Mouse (Mus musculus) CD4-positive, CD25-positive, alpha-beta regulatory T cell, adult 9 weeks (primary cell): Measurements from ENCODE around the gene Ccdc82. TPM values are rescaled to one million over a fixed set of nuclear protein-coding genes. Genes with fewer than 3 reads are reported as not detected.

Experiments used
- polyA plus RNA-seq: library from polyadenylated mRNA; unstranded; fragments of 100-300 nt; shearing (Covaris generic); gene quantifications from one replicate; pipeline ENCODE4 v1.2.1, GENCODE M21; 2017

Ccdc82 gene
- polyA plus RNA-seq = 49.4 TPM

GRCm38 (mm10) chr9:13246815-13247638 is at the start of gene Ccdc82:
Gene Ccdc82 (plus strand): TSS chr9:13246955.

GRCm38 (mm10) chr9:13245481-13245880 is 1.3 kb upstream of the Ccdc82 start, which contains the start of gene Jrkl:
Gene Jrkl (minus strand): TSS chr9:13245829.

GRCm38 (mm10) chr9:13297668-13298512 is 51.1 kb downstream of the Ccdc82 start, which contains the start of gene Maml2:
Gene Maml2 (plus strand): TSS chr9:13297957.

Other genes with a start within 250 kb of the Ccdc82 start
- gene Jrkl, start 1.1 kb upstream of the Ccdc82 start, polyA plus RNA-seq = 4.9 TPM
- gene Maml2, start 51.0 kb downstream of the Ccdc82 start, polyA plus RNA-seq = 15.3 TPM
- not detected for gene Gm17571, start 199.8 kb downstream of the Ccdc82 start, polyA plus RNA-seq